Mouse (Mus musculus) activated CD4-positive, CD25-positive, alpha-beta regulatory T cell, adult 9 weeks (primary cell): Measurements from ENCODE around the gene Card10. TPM values are rescaled to one million over a fixed set of nuclear protein-coding genes. Genes with fewer than 3 reads are reported as not detected.

Source experiments
- polyA plus RNA-seq: library from polyadenylated mRNA; unstranded; fragments of 100-300 nt; shearing (Covaris generic); gene quantifications from one replicate; pipeline ENCODE4 v1.2.1, GENCODE M21; 2017

Card10 gene
- polyA plus RNA-seq = 0.09 TPM

GRCm38 (mm10) chr15:78802776-78803391 lies at the start of gene Card10:
TSS of gene Card10 (minus strand) at chr15:78803042.

GRCm38 (mm10) chr15:78842371-78843163 lies 39.7 kb upstream of the Card10 start, which contains the start of gene Cdc42ep1:
TSS of gene Cdc42ep1 (plus strand) at chr15:78842624.

GRCm38 (mm10) chr15:78773290-78773729 lies 29.5 kb downstream of the Card10 start, which contains the start of gene Mfng:
TSS of gene Mfng (minus strand) at chr15:78773475.

Other genes with a start within 250 kb of the Card10 start
- gene Rac2, start 230.3 kb downstream of the Card10 start, polyA plus RNA-seq = 3,417 TPM
- 484 TPM for gene Cyth4, start 206.0 kb downstream of the Card10 start, polyA plus RNA-seq
- not detected for gene Elfn2, start 84.3 kb downstream of the Card10 start, polyA plus RNA-seq
- gene Mfng, start 29.6 kb downstream of the Card10 start, polyA plus RNA-seq = 158 TPM
- 0.11 TPM for gene Cdc42ep1, start 39.6 kb upstream of the Card10 start, polyA plus RNA-seq
- not detected for gene Lgals2, start 52.5 kb upstream of the Card10 start, polyA plus RNA-seq
- 56.7 TPM for gene Gga1, start 74.1 kb upstream of the Card10 start, polyA plus RNA-seq
- 0.60 TPM for gene Gm49510, start 96.6 kb upstream of the Card10 start, polyA plus RNA-seq
- gene Sh3bp1, start 96.7 kb upstream of the Card10 start, polyA plus RNA-seq = 221 TPM
- 1.4 TPM for gene Pdxp, start 110.9 kb upstream of the Card10 start, polyA plus RNA-seq
- 729 TPM for gene Lgals1, start 123.7 kb upstream of the Card10 start, polyA plus RNA-seq
- 61.5 TPM for gene Nol12, start 131.9 kb upstream of the Card10 start, polyA plus RNA-seq
- 85.6 TPM for gene Triobp, start 144.7 kb upstream of the Card10 start, polyA plus RNA-seq
- 54.6 TPM for gene H1f0, start 225.4 kb upstream of the Card10 start, polyA plus RNA-seq
- not detected for gene Galr3, start 238.8 kb upstream of the Card10 start, polyA plus RNA-seq